Mouse (Mus musculus) splenic B cell, adult 2 months (primary cell): Measurements from ENCODE around the gene Zscan25.
"Not testable (repeated sequence)": the region's sequence is repeated elsewhere in the genome, so short reads cannot be mapped to it uniquely, and the experiment has no call there.

Source experiments
- DNase-seq: peaks from one replicate; pipeline ENCODE4 v3.0.0-alpha.2; 2011; ENCODE audit warnings: low read depth, low spot score
- H3K27me3 ChIP-seq: 2 replicates; pipeline ENCODE4 v1.6.1; 2012; ENCODE audit warnings: mild to moderate bottlenecking, low read length, moderate library complexity, mixed read lengths; ENCODE audit not compliant: control insufficient read depth, poor library complexity, insufficient read depth, severe bottlenecking
- H3K36me3 ChIP-seq: 2 replicates; pipeline ENCODE4 v1.6.1; 2012; ENCODE audit warnings: mild to moderate bottlenecking, low read length, moderate library complexity, mixed read lengths; ENCODE audit not compliant: control insufficient read depth, poor library complexity, insufficient read depth, severe bottlenecking

Gene Zscan25

GRCm38 (mm10) chr5:145307811-145308210 is 27.5 kb downstream of the Zscan25 start:
- not testable (repeated sequence) for H3K27me3 ChIP-seq, DNase-seq, H3K36me3 ChIP-seq

DNA sequence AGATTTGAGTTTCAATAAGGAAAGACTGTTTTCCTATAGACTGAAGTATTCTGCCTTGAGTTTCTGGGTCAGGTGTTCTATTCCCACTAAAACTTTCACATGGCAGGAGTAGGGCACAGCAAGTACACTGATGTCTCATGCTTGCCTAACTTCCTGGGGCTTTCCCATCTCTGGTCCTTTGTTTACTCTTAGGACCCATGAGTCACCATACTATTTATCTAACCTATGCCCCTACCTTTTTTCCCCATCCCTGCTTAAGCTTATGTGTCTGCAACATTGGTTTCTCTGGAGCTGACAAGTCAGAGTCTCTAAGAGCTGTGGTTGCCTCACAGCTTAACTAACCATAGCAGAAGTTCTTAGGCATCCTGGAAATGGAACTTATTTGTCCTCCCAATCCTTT is 33.5 kb downstream of the Zscan25 start:
- H3K27me3 ChIP-seq = no peaks in the 10 kb centered on the region
- H3K36me3 ChIP-seq = no peaks in the 10 kb centered on the region
- no peak for DNase-seq

GRCm38 (mm10) chr5:145317141-145317540 is 36.8 kb downstream of the Zscan25 start:
- no peaks in the 10 kb centered on the region for H3K27me3 ChIP-seq
- H3K36me3 ChIP-seq = no peaks in the 10 kb centered on the region
- no peak for DNase-seq

GRCm38 (mm10) chr5:145338756-145339155 is 58.5 kb downstream of the Zscan25 start:
- H3K27me3 ChIP-seq, DNase-seq, H3K36me3 ChIP-seq: not testable (repeated sequence)
